Mouse (Mus musculus) spleen, postnatal 4 days (tissue): ENCODE data around the gene 2900026A02Rik.

Experiments
- DNase-seq, 2 experiments: peaks; one replicate each; pipeline ENCODE4 v3.0.0; 2022; ENCODE audit warnings: low spot score in 2 of 2

Gene 2900026A02Rik

DNA sequence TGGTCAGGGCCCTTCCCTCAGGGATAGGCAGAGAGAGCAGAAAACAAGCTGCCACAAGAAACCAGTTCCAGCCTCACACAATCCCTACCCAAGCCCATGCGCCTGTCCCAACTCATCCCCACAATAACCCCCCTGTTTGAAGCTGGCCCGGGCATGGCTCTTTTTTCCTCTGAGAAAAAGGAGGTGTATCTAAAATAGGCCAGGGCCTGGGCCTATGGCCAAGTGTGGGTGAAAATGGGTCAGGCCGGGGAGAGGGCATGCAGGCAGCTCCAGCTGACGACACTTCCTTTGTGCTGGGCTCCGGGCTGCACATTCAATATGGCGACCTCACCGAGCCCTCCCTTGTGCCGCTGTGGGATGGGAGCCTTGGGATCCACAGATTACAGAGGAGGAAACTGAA lies 177.5 kb downstream of the 2900026A02Rik start:
- DNase-seq = no peak

DNA sequence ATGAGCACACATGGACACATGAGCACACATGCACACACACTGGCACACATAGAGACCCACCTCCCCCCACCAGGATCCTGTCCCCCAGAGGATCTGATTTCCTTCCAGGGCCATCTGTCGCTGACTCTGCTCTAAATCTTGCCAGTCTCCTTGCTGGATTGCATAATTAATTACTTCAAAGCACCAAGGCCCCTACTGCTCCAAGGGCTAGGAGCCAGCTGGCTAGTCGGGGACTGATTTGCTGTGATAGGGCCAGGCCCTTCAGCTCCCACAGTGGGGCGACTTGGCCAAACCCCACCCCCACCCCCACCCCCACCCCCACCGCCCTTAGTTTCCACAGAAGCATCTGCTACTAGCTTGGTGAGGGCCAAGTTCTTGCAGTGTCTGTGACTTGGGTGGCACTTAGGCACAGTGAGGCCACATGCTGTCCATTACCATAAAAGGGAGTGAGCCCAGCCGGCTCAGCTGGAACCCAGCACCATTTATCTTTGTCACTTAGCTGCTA lies 179.4 kb downstream of the 2900026A02Rik start:
- no peak for DNase-seq

DNA sequence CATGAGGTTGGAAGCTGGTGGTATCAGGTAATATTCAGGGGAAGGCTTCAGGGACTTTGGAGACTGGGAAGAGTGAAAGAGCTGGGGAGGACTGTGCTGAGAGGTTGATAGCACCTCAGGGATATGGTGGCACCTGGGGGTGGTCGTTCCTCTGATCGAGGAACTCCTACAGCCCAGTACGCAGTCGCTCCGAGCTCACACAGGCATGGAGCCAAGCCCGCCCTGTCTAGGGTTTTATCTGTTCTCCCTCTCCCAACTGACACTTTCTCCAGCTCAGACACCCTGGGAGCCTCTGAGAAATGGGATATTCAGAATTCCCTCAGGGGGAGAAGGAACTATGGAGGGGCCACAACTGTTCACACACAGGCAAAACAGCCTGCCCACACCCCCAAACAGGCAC lies 180.3 kb downstream of the 2900026A02Rik start:
- DNase-seq = no peak

DNA sequence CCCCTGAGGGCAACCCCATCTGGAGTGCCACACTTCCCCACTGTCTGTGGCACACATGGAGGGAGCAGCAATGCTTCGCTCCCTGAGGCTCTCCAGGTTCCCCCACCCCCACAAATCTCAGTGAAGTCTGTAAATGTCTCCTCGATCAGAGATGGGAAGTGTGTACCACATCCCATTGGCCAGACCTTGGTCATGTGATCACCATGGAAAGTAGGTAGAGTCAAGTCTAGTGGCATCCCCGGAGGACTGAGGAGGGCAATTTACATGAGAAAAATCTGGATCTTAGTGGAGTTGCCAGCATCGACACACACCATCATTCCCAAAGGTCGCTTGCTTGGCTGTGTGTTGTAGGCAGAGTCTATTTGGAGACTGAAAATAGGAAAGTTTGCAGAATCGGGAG lies 182.4 kb downstream of the 2900026A02Rik start:
- no peak for DNase-seq
